12 mouse cellular contexts compared by ENCODE assay signal in the genomic region with DNA sequence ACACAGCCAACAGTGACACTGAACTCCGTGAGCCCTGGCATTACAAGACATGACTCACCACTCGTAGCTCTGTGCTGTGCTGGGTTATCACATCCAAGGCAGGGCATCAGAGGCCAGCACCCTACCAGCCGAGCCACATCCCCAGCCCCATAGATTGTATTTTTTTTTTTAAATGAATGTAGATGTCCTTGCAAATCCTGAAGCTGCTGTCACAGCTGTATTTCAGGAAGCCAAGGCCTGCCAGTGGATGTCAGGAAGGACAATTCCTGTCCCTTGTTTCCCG. TPM values are rescaled to one million over a fixed set of nuclear protein-coding genes. Genes with fewer than 3 reads are reported as not detected.
DNase-seq lines count a peak whose midpoint lies in the region; ATAC-seq and TF ChIP-seq lines count a peak whose summit lies in the region.
"Had no signal": no experiment of that assay in that cellular context is flagged by ENCODE, and none has a peak within 500 bp of the region (broad histone marks: within the 10 kb centered on the region; RNA-seq: fewer than 3 reads in every experiment).

No protein-coding gene starts in this region.

- peak overlapping the region; percentile 16; the same call in 1 of the 2 replicates for H3K9ac ChIP-seq in heart, embryonic 15.5 days
- peak overlapping the region; percentile 45; the same call in 1 of the 2 replicates for H3K9ac ChIP-seq in liver, embryonic 14.5 days (replicated peaks)
- H3K9ac ChIP-seq: midbrain, embryonic 12.5 days had no signal

- TF ChIP-seq CTCF in bone marrow, adult 2 months (IDR thresholded peaks at IDR 0.05; ENCODE audit: control insufficient read depth, insufficient read depth, low read length) = no peak
- TF ChIP-seq CTCF in liver, embryonic 14.5 days (IDR thresholded peaks at IDR 0.05; ENCODE audit: low read depth) = no peak

- H3K9me3 ChIP-seq in heart, embryonic 15.5 days (replicated peaks) = no peaks in the 10 kb centered on the region
- no peaks in the 10 kb centered on the region for H3K9me3 ChIP-seq in liver, embryonic 14.5 days (ENCODE audit: control insufficient read depth, low read length)
- no peaks in the 10 kb centered on the region for H3K9me3 ChIP-seq in forebrain, embryonic 10.5 days
- H3K9me3 ChIP-seq: midbrain, embryonic 12.5 days had no signal

- peaks cover 67% of the 10 kb centered on the region for H3K4me1 ChIP-seq in heart, embryonic 15.5 days (replicated peaks)
- H3K4me1 ChIP-seq in bone marrow, adult 2 months (ENCODE audit: control insufficient read depth, insufficient read depth, low read length) = peaks cover 22% of the 10 kb centered on the region
- H3K4me1 ChIP-seq in liver, embryonic 14.5 days (replicated peaks; ENCODE audit: control insufficient read depth in 2 of 2, insufficient read depth in 2 of 2, low read length in 1 of 2) = peaks cover 35 to 47% of the 10 kb centered on the region in 2 experiments
- peaks cover 51% of the 10 kb centered on the region for H3K4me1 ChIP-seq in forebrain, embryonic 10.5 days

- ATAC-seq in heart, embryonic 15.5 days (replicated peaks; ENCODE audit: insufficient number of reproducible peaks, insufficient read depth, low FRiP score, low read depth) = no peak
- ATAC-seq in liver, embryonic 14.5 days (ENCODE audit: insufficient read depth) = peak; percentile 61
- ATAC-seq: forebrain, embryonic 14.5 days had no signal

- no peak for DNase-seq in heart, adult 8-10 months (ENCODE audit: low spot score)
- peak; percentile 82 for DNase-seq in 416B (ENCODE audit: low read depth)
- DNase-seq in liver, embryonic 14.5 days (ENCODE audit: low read depth in 3 of 3, low spot score in 3 of 3) = no peak
- DNase-seq in thymus, postnatal 25 days = no peak
- DNase-seq in forebrain, embryonic 10.5 days (ENCODE audit: extremely low spot score, low spot score) = no peak
- DNase-seq in kidney, adult 11 months = no peak
- DNase-seq: right cerebral cortex, postnatal 4 days had no signal

- no peak for TF ChIP-seq POLR2A in bone marrow, adult 2 months (IDR thresholded peaks at IDR 0.05; ENCODE audit: borderline replicate concordance, control insufficient read depth, low read depth, low read length)

- TF ChIP-seq EP300 in liver, embryonic 14.5 days (IDR thresholded peaks at IDR 0.05; ENCODE audit: low read depth) = no peak

- H3K4me3 ChIP-seq in heart, embryonic 15.5 days = no peak overlapping the region
- no peak overlapping the region for H3K4me3 ChIP-seq in bone marrow, adult 2 months (replicated peaks; ENCODE audit: control insufficient read depth, low read depth, low read length)
- no peak overlapping the region for H3K4me3 ChIP-seq in liver, embryonic 14.5 days (ENCODE audit: insufficient read depth in 1 of 2, low read depth in 2 of 2, low read length in 2 of 2)
- H3K4me3 ChIP-seq in forebrain, embryonic 10.5 days = no peak overlapping the region
- H3K4me3 ChIP-seq: midbrain, embryonic 12.5 days had no signal

- H3K27ac ChIP-seq in heart, embryonic 15.5 days = peak overlapping the region; percentile 53; the same call in 1 of the 2 replicates
- H3K27ac ChIP-seq in bone marrow, adult 2 months (ENCODE audit: control insufficient read depth, insufficient read depth, low read depth, low read length, poor library complexity) = peak overlapping the region; percentile 80
- peak overlapping the region; percentile 61 for H3K27ac ChIP-seq in liver, embryonic 14.5 days
- H3K27ac ChIP-seq in forebrain, embryonic 10.5 days = no peak overlapping the region; the same call in 1 of the 2 replicates
- H3K27ac ChIP-seq: midbrain, embryonic 12.5 days had no signal

- WGBS in heart, embryonic 15.5 days = 31% methylated on average over 4 of the region's 4 CpGs
- 23% methylated on average over 4 of the region's 4 CpGs for WGBS in bone marrow, adult 2 months
- WGBS in liver, embryonic 14.5 days (ENCODE audit: insufficient replicate concordance) = 26% methylated on average over 4 of the region's 4 CpGs
- WGBS in forebrain, embryonic 10.5 days = 76% methylated on average over 4 of the region's 4 CpGs

- H3K27me3 ChIP-seq in heart, embryonic 15.5 days = no peaks in the 10 kb centered on the region
- H3K27me3 ChIP-seq in liver, embryonic 14.5 days (ENCODE audit: control insufficient read depth, insufficient read depth, low read length) = no peaks in the 10 kb centered on the region
- no peaks in the 10 kb centered on the region for H3K27me3 ChIP-seq in forebrain, embryonic 10.5 days (ENCODE audit: poor library complexity, severe bottlenecking)
- H3K27me3 ChIP-seq: midbrain, embryonic 12.5 days had no signal

- H3K4me2 ChIP-seq in heart, embryonic 15.5 days = no peak overlapping the region
- no peak overlapping the region for H3K4me2 ChIP-seq in liver, embryonic 14.5 days (ENCODE audit: low read depth)
- H3K4me2 ChIP-seq: midbrain, embryonic 12.5 days had no signal

- no peaks in the 10 kb centered on the region for H3K36me3 ChIP-seq in heart, embryonic 15.5 days
- H3K36me3 ChIP-seq in liver, embryonic 14.5 days (replicated peaks; ENCODE audit: control insufficient read depth, insufficient read depth, low read depth) = no peaks in the 10 kb centered on the region
- no peaks in the 10 kb centered on the region for H3K36me3 ChIP-seq in forebrain, embryonic 10.5 days (replicated peaks)
- H3K36me3 ChIP-seq: midbrain, embryonic 12.5 days had no signal

RNA-seq across cellular contexts. Expression of a gene that starts 26.4 kb away (rescaled TPM):
- not detected in 2 replicates for polyA plus RNA-seq in heart, embryonic 15.5 days (2015; fragmentation: Nextera tagmentation; extraction: Ambion mirVana)
- not detected for total RNA-seq in heart, adult 8-10 months (2022)
- polyA plus RNA-seq in bone marrow, adult 2 months (2011; ENCODE audit: insufficient read depth, insufficient read length, low replicate concordance, missing spikeins) = 1.2 TPM in 1 of 2 replicates, not detected in the other
- 0.06 TPM in 1 of 2 replicates, not detected in the other for polyA plus RNA-seq in liver, embryonic 14.5 days (2012; rRNA removed)
- polyA plus RNA-seq in liver, embryonic 14.5 days (2014; fragmentation: Nextera tagmentation; extraction: Ambion mirVana) = not detected in 2 replicates
- polyA plus RNA-seq in forebrain, embryonic 10.5 days (2016; fragmentation: Nextera tagmentation; extraction: Ambion mirVana) = not detected in 2 replicates
- total RNA-seq: ES-E14 had no signal
- polyA plus RNA-seq: forebrain, embryonic 14.5 days had no signal

RNA-seq across cellular contexts. Expression of a gene that starts 33.5 kb away (rescaled TPM):
- polyA plus RNA-seq in heart, embryonic 15.5 days (2015; fragmentation: Nextera tagmentation; extraction: Ambion mirVana) = 9.8 and 14.8 TPM in 2 replicates
- total RNA-seq in heart, adult 8-10 months (2022) = 10 to 100 TPM in 3 of 4 experiments, 1 to 10 TPM in 1; 7.4 to 12.3 (median 10.8) TPM
- polyA plus RNA-seq in bone marrow, adult 2 months (2011; ENCODE audit: insufficient read depth, insufficient read length, low replicate concordance, missing spikeins) = 25.7 and 55.0 TPM in 2 replicates
- 15.5 and 15.7 TPM in 2 replicates for polyA plus RNA-seq in liver, embryonic 14.5 days (2012; rRNA removed)
- 21.5 and 24.2 TPM in 2 replicates for polyA plus RNA-seq in liver, embryonic 14.5 days (2014; fragmentation: Nextera tagmentation; extraction: Ambion mirVana)
- polyA plus RNA-seq in forebrain, embryonic 10.5 days (2016; fragmentation: Nextera tagmentation; extraction: Ambion mirVana) = 11.1 and 11.9 TPM in 2 replicates

RNA-seq across cellular contexts. Expression of a gene that starts 40.6 kb away (rescaled TPM):
- 9.8 and 12.8 TPM in 2 replicates for polyA plus RNA-seq in heart, embryonic 15.5 days (2015; fragmentation: Nextera tagmentation; extraction: Ambion mirVana)
- total RNA-seq in heart, adult 8-10 months (2022) = not detected
- 16.5 and 29.8 TPM in 2 replicates for polyA plus RNA-seq in bone marrow, adult 2 months (2011; ENCODE audit: insufficient read depth, insufficient read length, low replicate concordance, missing spikeins)
- 10.8 and 11.9 TPM in 2 replicates for polyA plus RNA-seq in liver, embryonic 14.5 days (2012; rRNA removed)
- 6.8 and 7.7 TPM in 2 replicates for polyA plus RNA-seq in liver, embryonic 14.5 days (2014; fragmentation: Nextera tagmentation; extraction: Ambion mirVana)
- 30.9 and 31.9 TPM in 2 replicates for polyA plus RNA-seq in forebrain, embryonic 10.5 days (2016; fragmentation: Nextera tagmentation; extraction: Ambion mirVana)
